In the genomic region with DNA sequence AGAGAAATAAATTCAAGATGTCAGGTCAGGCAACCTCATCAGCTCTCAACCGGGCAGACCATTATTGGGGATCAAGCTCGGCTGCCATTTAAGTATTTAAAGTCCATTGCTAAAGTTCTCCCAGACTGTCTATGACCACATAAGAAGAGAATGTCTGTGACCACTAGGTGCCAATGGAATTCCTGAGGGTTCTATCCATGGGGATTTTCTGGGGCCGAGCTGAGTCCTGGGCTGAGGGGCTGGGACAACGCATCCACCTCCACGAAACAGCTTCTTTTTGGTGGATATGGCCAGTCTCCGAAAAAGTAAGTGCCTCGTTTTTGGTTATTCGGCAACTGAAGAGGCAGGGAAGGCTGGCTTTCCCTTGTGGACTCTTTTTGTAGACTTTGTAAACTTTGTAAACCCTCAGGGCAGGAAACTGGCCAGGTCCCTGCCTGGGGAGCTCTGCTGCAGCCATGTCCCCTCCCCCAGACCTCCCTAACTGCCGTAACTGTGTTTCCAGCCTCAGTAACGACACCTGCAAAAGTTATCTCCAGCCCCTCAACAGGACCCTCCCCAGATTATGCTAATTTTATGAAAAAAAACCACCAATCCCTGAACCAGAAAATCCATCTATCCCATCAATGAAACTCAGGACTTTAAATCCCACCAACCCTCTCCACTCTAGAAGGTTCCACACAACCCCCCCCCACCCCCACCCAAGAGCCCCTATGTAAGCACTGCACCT, we compare ENCODE assay signal across 7 mouse cellular contexts. TPM values are rescaled to one million over a fixed set of nuclear protein-coding genes. Genes with fewer than 3 reads are reported as not detected.
DNase-seq lines count a peak whose midpoint lies in the region; ATAC-seq and TF ChIP-seq lines count a peak whose summit lies in the region.

A gene (plus strand): TSS at position 200 of the 727 bp plus-strand sequence.

- TF ChIP-seq POLR2A in ES-Bruce4 (IDR thresholded peaks at IDR 0.05; ENCODE audit: insufficient read depth, low read length) = no peak
- TF ChIP-seq POLR2A in thymus, adult 2 months (IDR thresholded peaks at IDR 0.05; ENCODE audit: control insufficient read depth, extremely low read depth, insufficient read depth, low read length, poor library complexity) = peak; percentile 10; the same call in 1 of the 2 replicates

- WGBS in forebrain, embryonic 15.5 days = 79% methylated on average over 10 of the region's 10 CpGs
- 89% methylated on average over 10 of the region's 10 CpGs for WGBS in hindbrain, embryonic 13.5 days
- 71% methylated on average over 10 of the region's 10 CpGs for WGBS in liver, embryonic 15.5 days (ENCODE audit: insufficient replicate concordance)
- WGBS in thymus, adult 2 months = 56% methylated on average over 10 of the region's 10 CpGs

- H3K4me1 ChIP-seq in ES-Bruce4 (ENCODE audit: control insufficient read depth, insufficient read depth, low read length) = peaks cover 16% of the 10 kb centered on the region
- no peaks in the 10 kb centered on the region for H3K4me1 ChIP-seq in forebrain, embryonic 15.5 days
- H3K4me1 ChIP-seq in hindbrain, embryonic 13.5 days (replicated peaks) = no peaks in the 10 kb centered on the region
- peaks cover 27% of the 10 kb centered on the region for H3K4me1 ChIP-seq in liver, embryonic 15.5 days (replicated peaks)
- H3K4me1 ChIP-seq in thymus, adult 2 months (replicated peaks; ENCODE audit: control insufficient read depth, insufficient read depth, low read length) = peaks cover 58% of the 10 kb centered on the region

- H3K9ac ChIP-seq in ES-Bruce4 (ENCODE audit: low read depth, poor library complexity, severe bottlenecking) = no peak within 1 kb of the TSS
- H3K9ac ChIP-seq in forebrain, embryonic 15.5 days (replicated peaks) = no peak within 1 kb of the TSS
- no peak within 1 kb of the TSS for H3K9ac ChIP-seq in hindbrain, embryonic 13.5 days
- H3K9ac ChIP-seq in liver, embryonic 15.5 days = no peak within 1 kb of the TSS

- no peak for TF ChIP-seq CTCF in ES-Bruce4 (IDR thresholded peaks at IDR 0.05; ENCODE audit: low read depth, low read length)
- no peak for TF ChIP-seq CTCF in thymus, adult 2 months (IDR thresholded peaks at IDR 0.05; ENCODE audit: borderline replicate concordance, control insufficient read depth, extremely low read depth, insufficient read depth, low read length, poor library complexity)

- no peak for TF ChIP-seq EP300 in ES-Bruce4 (IDR thresholded peaks at IDR 0.05; ENCODE audit: insufficient read depth, low read depth, low read length)

- no peak within 1 kb of the TSS for H3K4me2 ChIP-seq in forebrain, embryonic 15.5 days (replicated peaks)
- no peak within 1 kb of the TSS for H3K4me2 ChIP-seq in hindbrain, embryonic 13.5 days
- H3K4me2 ChIP-seq in liver, embryonic 15.5 days = no peak within 1 kb of the TSS

- ATAC-seq in forebrain, embryonic 15.5 days (replicated peaks) = no peak
- ATAC-seq in hindbrain, embryonic 13.5 days (ENCODE audit: low FRiP score) = no peak
- ATAC-seq in liver, embryonic 15.5 days (ENCODE audit: insufficient read depth) = no peak

- no peak within 1 kb of the TSS for H3K4me3 ChIP-seq in ES-Bruce4 (ENCODE audit: low read depth, low read length)
- H3K4me3 ChIP-seq in forebrain, embryonic 15.5 days = no peak within 1 kb of the TSS
- H3K4me3 ChIP-seq in hindbrain, embryonic 13.5 days = no peak within 1 kb of the TSS
- no peak within 1 kb of the TSS for H3K4me3 ChIP-seq in liver, embryonic 15.5 days (replicated peaks)
- no peak within 1 kb of the TSS for H3K4me3 ChIP-seq in thymus, adult 2 months (ENCODE audit: control insufficient read depth, insufficient read depth, low read length)

- peak; percentile 58 for DNase-seq in R1 (ENCODE audit: low read depth, low spot score)
- peak; percentile 38 for DNase-seq in thymus, adult 2 months
- DNase-seq in frontal cortex, postnatal 36 days (ENCODE audit: low spot score in 2 of 2) = no peak

- peaks cover 3% of the 10 kb centered on the region for H3K36me3 ChIP-seq in ES-Bruce4 (ENCODE audit: control insufficient read depth, insufficient read depth, low read length, poor library complexity, severe bottlenecking)
- H3K36me3 ChIP-seq in forebrain, embryonic 15.5 days = no peaks in the 10 kb centered on the region
- peaks cover 4% of the 10 kb centered on the region; the same call in 1 of the 2 replicates for H3K36me3 ChIP-seq in hindbrain, embryonic 13.5 days
- H3K36me3 ChIP-seq in liver, embryonic 15.5 days (replicated peaks) = no peaks in the 10 kb centered on the region
- no peaks in the 10 kb centered on the region for H3K36me3 ChIP-seq in thymus, adult 2 months (ENCODE audit: control insufficient read depth, insufficient read depth, low read length)

- H3K9me3 ChIP-seq in ES-Bruce4 (replicated peaks; ENCODE audit: control insufficient read depth, insufficient read depth, low read length, poor library complexity, severe bottlenecking) = no peaks in the 10 kb centered on the region
- no peaks in the 10 kb centered on the region for H3K9me3 ChIP-seq in forebrain, embryonic 15.5 days
- H3K9me3 ChIP-seq in hindbrain, embryonic 13.5 days = no peaks in the 10 kb centered on the region
- H3K9me3 ChIP-seq in liver, embryonic 15.5 days (replicated peaks) = no peaks in the 10 kb centered on the region

- peak within 1 kb of the TSS; percentile 74; the same call in 1 of the 2 replicates for H3K27ac ChIP-seq in ES-Bruce4 (ENCODE audit: insufficient read depth, low read length)
- H3K27ac ChIP-seq in forebrain, embryonic 15.5 days (replicated peaks) = no peak within 1 kb of the TSS
- H3K27ac ChIP-seq in hindbrain, embryonic 13.5 days = no peak within 1 kb of the TSS
- H3K27ac ChIP-seq in liver, embryonic 15.5 days (replicated peaks) = no peak within 1 kb of the TSS
- H3K27ac ChIP-seq in thymus, adult 2 months (ENCODE audit: control insufficient read depth, insufficient read depth, low read length) = peak within 1 kb of the TSS; percentile 93

- no peaks in the 10 kb centered on the region for H3K27me3 ChIP-seq in ES-Bruce4 (ENCODE audit: control insufficient read depth, insufficient read depth, low read length, poor library complexity, severe bottlenecking)
- H3K27me3 ChIP-seq in forebrain, embryonic 15.5 days = no peaks in the 10 kb centered on the region
- no peaks in the 10 kb centered on the region for H3K27me3 ChIP-seq in hindbrain, embryonic 13.5 days
- peaks cover 9% of the 10 kb centered on the region for H3K27me3 ChIP-seq in liver, embryonic 15.5 days
- no peaks in the 10 kb centered on the region for H3K27me3 ChIP-seq in thymus, adult 2 months (ENCODE audit: control insufficient read depth, insufficient read depth, low read length)

RNA-seq across cellular contexts. Expression of the gene that starts here (rescaled TPM):
- 308 and 323 TPM in 2 replicates for polyA plus RNA-seq in ES-Bruce4 (2011; ENCODE audit: insufficient read depth, insufficient read length, low read depth, missing spikeins)
- polyA plus RNA-seq in forebrain, embryonic 15.5 days (2015; fragmentation: Nextera tagmentation; extraction: Ambion mirVana) = 445 and 446 TPM in 2 replicates
- polyA plus RNA-seq in hindbrain, embryonic 13.5 days (2015; fragmentation: Nextera tagmentation; extraction: Ambion mirVana) = 444 and 450 TPM in 2 replicates
- polyA plus RNA-seq in liver, embryonic 15.5 days (2015; fragmentation: Nextera tagmentation; extraction: Ambion mirVana) = 185 and 190 TPM in 2 replicates
- polyA plus RNA-seq in thymus, adult 2 months (2012; rRNA removed) = 74.8 and 92.3 TPM in 2 replicates

Comparison
In these comparisons a context has a peak if more than half of its experiments do, and no peak if none do; other contexts are left out.
1. H3K27ac ChIP-seq: peak in ES-Bruce4 (single experiment) and thymus, adult 2 months (single experiment); none in forebrain, embryonic 15.5 days (single experiment), hindbrain, embryonic 13.5 days (single experiment) and liver, embryonic 15.5 days (single experiment).
2. DNase-seq: peak in R1 (single experiment) and thymus, adult 2 months (single experiment); none in frontal cortex, postnatal 36 days (0 of 2).